Mouse (Mus musculus) T-helper 17 cell (primary cell): Measurements from ENCODE around the gene Stag1.

Experiments used
- in situ Hi-C, 2 experiments: fragments of 300-600 bp; cut with MboI, MseI; formaldehyde crosslinking; loops; 1 replicate in 1 of 2; 2 replicates in 1 of 2; pipeline ENCODE4 v1.15.1; 2025; ENCODE audit warnings: high pct_unique_total_duplicates in 2 of 2

The Stag1 gene

GRCm38 (mm10) chr9:100603156-100603555, 5.6 kb downstream of the Stag1 start:
- in situ Hi-C loops, result loop anchor here in 1 of 2 experiments (25.0 kb wide), 1 partner anchor 741 kb away; no protein-coding TSS in a partner anchor

GRCm38 (mm10) chr9:100605522-100605921, 7.9 kb downstream of the Stag1 start:
- in situ Hi-C loops, result loop anchor here in 1 of 2 experiments (25.0 kb wide), 1 partner anchor 743 kb away; no protein-coding TSS in a partner anchor

GRCm38 (mm10) chr9:100605985-100606554, 8.5 kb downstream of the Stag1 start:
- in situ Hi-C loops, result loop anchor here in 1 of 2 experiments (25.0 kb wide), 1 partner anchor 744 kb away; no protein-coding TSS in a partner anchor

DNA sequence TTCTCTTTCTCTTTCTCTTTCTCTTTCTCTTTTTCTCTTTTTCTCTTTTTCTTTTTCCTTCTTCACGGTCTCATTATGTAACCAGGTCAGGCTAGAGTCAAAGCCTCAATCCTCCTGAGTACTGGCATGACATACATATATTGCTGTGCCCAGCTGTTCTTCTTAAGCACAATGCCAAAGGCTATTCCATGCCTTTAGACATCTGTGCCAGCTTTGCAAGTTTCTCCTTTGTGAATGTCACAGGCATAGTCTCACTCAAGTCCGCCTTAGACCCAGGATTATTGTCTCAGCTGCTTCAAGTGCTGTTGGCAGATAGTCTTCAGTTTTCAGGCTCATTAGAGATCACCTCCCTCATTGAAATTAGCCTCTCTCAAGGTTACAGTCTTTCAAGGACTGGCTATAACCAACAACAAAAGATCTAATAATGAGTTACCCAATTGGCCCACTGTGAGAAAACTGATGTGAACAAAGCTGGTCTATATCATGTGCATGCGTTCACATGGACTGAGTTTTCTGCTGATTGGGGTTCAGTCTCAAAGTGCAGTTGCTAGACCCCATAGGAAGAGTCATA, 16.0 kb downstream of the Stag1 start:
- in situ Hi-C loops, result loop anchor here in 1 of 2 experiments (25.0 kb wide), 1 partner anchor 751 kb away; no protein-coding TSS in a partner anchor

DNA sequence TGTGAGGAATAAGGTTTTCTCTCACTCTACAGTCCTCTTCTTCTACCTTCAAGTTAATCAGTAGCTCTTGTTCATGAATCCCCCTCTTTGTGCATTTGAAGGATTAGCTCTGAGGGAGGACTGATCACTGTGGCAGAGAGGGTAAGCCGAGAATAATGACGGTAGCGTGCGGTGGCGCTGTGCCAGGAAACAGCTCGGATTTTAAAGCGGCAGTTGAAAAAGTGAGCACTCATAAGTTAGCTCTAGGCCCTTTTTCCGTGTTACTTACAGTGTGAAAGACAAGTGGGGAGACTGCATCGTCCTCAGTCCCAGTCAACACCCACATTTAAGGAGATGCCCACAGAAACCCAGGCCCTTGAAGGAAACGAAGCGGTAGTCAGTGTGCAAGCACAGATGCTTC, 19.3 kb downstream of the Stag1 start:
- in situ Hi-C loops, result loop anchor here in 1 of 2 experiments (25.0 kb wide), 1 partner anchor 755 kb away; no protein-coding TSS in a partner anchor

- in situ Hi-C loops, result no loop called here
These were observed 28.7 kb downstream of the Stag1 start for GRCm38 (mm10) chr9:100626258-100626657.

DNA sequence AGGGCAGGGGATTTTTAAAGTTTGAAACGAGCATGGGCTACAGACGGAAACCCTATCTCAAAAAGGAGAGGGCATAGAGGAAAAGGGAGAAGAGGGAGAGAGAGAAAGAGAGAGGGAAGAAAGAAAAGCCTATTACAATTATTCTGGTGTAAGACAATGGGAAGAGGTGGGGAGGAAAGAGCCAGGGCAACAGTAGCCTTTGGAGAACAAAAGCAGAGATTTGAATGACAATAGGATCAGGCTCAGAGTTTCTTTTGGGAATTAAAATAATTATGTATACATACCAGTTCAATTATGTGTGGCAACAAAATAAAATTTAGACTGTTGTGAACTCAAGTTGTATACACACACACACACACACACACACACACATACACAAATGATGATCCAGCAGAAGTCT, 43.2 kb downstream of the Stag1 start:
- in situ Hi-C loops, result loop anchor here (5.0 kb wide), 3 partner anchors 78 to 437 kb away; no protein-coding TSS in a partner anchor

- in situ Hi-C loops, result loop anchor here (5.0 kb wide), 3 partner anchors 79 to 436 kb away; no protein-coding TSS in a partner anchor
These were observed 43.9 kb downstream of the Stag1 start for GRCm38 (mm10) chr9:100641391-100642085.

GRCm38 (mm10) chr9:100642186-100642839, 44.7 kb downstream of the Stag1 start:
- in situ Hi-C loops, result loop anchor here (5.0 kb wide), 3 partner anchors 80 to 435 kb away; no protein-coding TSS in a partner anchor

GRCm38 (mm10) chr9:100642840-100643697, 45.5 kb downstream of the Stag1 start:
- in situ Hi-C loops, result loop anchor here (5.0 kb wide), 3 partner anchors 81 to 434 kb away; no protein-coding TSS in a partner anchor

DNA sequence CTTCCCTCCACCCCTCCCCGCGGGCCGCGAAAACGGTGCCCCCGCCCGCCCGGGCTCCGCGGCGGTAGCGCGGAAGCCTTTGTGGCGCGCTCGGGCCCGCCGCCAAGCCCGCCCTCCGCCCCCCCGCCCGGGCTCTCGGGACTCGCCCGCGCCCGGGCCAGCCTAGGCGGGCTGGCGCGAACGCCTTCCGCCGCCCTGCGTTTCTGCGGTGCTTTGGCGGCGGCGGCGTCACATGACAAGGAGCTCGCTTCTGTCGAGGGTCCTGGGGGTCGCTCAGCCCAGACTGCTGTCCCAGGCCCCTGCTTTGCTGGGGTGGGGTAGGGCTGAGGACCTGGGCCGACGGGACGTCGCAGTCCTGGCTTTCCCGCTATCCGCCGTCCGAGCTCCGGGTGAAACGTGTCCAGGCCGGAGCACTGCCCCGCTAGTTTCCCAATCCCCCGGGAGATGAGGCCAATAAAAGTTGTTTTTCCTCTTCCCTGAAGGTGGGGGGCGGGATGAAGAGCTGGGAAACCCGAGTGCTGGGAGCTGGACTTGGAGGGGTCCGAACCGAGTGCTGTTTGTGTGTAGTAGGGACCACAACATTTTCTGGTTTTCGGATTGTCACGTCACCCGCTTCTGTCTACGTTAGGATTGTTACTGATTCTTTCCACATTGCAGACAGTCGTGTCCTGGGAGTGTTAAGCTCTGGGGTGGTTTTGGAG, 46.6 kb downstream of the Stag1 start:
- in situ Hi-C loops, result loop anchor here (5.0 kb wide), 3 partner anchors 82 to 433 kb away; no protein-coding TSS in a partner anchor

DNA sequence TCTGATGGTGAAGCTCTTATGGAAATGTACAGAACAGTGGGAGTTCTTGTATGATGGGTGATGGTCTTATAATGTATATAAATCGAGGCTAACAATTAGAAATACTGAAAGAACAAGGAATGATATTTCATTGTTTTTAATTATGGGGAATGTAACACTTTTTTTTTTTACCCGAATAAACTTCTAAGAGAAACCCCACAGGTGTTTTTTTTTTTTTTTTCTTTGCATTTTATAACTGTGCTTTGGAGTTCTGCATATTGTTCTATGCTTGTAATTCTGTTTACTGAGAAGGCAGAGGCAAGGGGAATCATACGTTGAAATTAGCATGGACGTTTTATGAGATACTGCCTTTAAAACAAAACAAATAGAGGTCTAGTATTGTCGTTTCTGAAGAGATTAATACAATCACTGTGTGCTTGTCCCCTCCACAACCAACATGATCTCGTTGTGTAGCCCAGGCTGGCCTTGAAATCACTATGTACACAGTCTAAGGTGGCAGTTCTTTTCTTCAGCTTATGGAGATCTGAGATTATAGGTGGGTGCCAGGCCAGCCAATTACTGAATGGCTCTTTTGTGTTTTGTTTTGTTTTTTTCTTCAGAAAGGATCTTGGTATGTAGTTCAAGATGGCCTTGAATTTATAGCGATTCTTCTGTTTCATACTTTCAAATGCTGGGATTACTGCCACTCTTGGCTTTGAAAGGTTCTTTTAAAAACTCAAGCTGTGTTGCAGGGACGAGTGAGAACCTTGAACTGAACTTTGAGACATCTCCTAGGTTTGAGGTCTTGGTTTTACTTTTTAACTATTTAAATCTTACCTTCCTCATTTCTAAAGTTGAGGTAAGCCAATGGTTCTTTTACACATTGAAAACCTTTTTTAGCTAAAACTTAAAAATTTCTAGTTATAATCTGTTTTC, 47.7 kb downstream of the Stag1 start:
- in situ Hi-C loops, result no loop called here

DNA sequence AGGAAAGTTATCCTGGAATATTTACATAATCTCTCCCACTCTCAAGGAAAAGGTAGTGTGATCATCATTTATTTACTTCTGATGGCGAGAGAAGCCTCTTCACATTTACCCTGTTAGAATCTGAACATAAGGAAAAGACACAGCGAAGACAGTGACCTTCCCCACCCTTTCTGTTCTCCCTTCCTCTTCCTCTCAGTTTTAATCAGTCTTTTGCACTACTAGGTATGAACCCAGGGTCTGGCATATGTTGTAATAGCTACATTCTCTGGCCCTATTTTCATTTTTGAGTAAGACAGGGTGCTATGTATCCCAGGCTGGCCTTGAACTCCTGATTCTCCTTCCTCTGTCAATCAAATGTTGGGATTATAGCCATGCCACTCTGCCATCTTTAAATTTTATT, 48.7 kb downstream of the Stag1 start:
- in situ Hi-C loops, result no loop called here

GRCm38 (mm10) chr9:100647774-100648323, 50.3 kb downstream of the Stag1 start:
- in situ Hi-C loops, result no loop called here

GRCm38 (mm10) chr9:100654104-100654503, 56.5 kb downstream of the Stag1 start:
- in situ Hi-C loops, result no loop called here

DNA sequence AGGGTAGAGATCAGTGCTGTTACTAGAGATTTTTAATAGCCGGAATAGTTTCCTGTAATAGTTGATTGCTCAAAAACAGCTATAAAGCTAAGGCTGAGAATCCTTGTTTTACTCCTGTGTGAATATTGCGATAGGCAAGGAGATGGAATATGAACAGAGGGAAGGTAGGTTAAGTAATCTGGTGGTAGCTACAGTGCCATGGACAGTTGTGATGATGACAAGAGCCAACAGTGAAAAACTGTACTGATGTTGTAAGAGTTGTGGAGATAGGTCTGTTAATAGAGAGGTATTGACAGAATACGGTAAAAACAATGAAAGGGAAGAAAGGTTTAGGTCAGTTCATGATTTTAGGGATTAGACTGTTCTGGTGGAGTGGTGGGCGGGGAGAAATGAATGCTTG, 58.5 kb downstream of the Stag1 start:
- in situ Hi-C loops, result no loop called here

DNA sequence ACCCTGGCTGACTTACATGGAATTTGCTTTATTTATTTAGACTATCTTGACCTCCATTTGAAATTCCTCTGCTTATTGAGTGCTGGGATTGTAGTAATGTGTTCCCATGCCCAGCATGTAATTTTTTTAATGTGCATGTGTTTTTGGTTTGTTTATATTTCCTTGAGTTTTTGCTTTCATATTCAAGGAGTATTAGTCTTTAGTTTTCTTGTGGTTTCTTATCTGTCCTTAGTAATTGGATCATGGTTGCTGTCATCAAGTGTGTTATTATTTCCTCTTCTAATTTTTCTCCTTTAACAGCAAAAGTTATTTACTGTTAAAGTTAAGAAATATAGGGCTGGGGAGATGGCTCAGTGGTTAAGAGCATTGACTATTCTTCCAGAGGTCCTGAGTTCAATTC, 63.0 kb downstream of the Stag1 start:
- in situ Hi-C loops, result no loop called here

DNA sequence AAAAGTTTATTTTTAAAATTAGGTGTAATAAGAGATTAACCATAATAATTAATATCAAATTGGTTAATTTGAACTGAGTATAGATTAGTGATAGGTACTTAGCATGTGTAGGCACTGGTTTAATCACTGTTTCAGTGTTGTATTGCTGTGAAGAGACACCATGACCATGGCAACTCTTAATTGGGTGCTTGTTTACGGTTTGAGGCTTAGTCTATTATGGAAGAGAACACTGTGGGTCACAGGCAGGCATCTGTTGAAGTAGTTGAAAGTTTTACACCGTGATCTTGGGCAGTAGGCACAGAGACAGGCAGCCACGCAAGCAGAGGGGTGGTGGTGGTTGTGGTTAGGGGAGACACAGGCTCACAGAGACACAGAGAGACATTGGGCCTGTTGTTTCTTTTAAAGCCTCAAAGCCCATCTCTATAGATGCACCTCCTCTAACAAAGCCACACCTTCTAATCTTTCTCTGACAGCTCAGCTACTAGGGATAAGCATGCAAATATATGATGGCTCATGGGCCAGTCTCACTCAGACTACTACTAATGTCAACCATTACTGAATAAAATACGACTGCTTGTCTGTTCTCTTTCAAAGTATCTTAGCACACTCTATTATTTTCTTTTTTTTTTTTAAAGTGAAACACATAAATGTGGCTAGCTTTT, 66.0 kb downstream of the Stag1 start:
- in situ Hi-C loops, result no loop called here
